Mouse (Mus musculus) embryonic fibroblast, embryonic 13.5 days (primary cell): Measurements from ENCODE around the gene Pard3. TPM values are rescaled to one million over a fixed set of nuclear protein-coding genes. Genes with fewer than 3 reads are reported as not detected.

ENCODE experiments used
- H3K27ac ChIP-seq: 2 replicates; pipeline ENCODE4 v1.5.1; 2012; ENCODE audit warnings: low read length, control low read depth, inconsistent platforms; ENCODE audit not compliant: insufficient read depth
- H3K4me1 ChIP-seq: 2 replicates; pipeline ENCODE4 v1.6.1; 2011; ENCODE audit warnings: low read length; ENCODE audit not compliant: control insufficient read depth, insufficient read depth
- H3K4me3 ChIP-seq: 2 replicates; pipeline ENCODE4 v1.5.1; 2011; ENCODE audit warnings: mild to moderate bottlenecking, control low read depth, low read length; ENCODE audit not compliant: insufficient read depth
- CTCF ChIP-seq: IDR thresholded peaks from 2 replicates; pipeline ENCODE4 v1.5.1; 2011; ENCODE audit warnings: mild to moderate bottlenecking, control low read depth, low read length, moderate library complexity, borderline replicate concordance; ENCODE audit not compliant: insufficient read depth
- POLR2A ChIP-seq: IDR thresholded peaks from 2 replicates; pipeline ENCODE4 v1.6.1; 2011; ENCODE audit warnings: low read depth, mild to moderate bottlenecking, control low read depth, low read length, moderate library complexity
- polyA plus RNA-seq: library from polyadenylated mRNA; stranded (reverse); fragments of >200 nt; gene quantifications from 2 replicates; pipeline ENCODE4 v1.2.4, GENCODE M21; 2011; ENCODE audit warnings: low read depth; ENCODE audit not compliant: missing spikeins, insufficient read length

Pard3 gene
- polyA plus RNA-seq, 1 experiment, result 34.4 TPM

DNA sequence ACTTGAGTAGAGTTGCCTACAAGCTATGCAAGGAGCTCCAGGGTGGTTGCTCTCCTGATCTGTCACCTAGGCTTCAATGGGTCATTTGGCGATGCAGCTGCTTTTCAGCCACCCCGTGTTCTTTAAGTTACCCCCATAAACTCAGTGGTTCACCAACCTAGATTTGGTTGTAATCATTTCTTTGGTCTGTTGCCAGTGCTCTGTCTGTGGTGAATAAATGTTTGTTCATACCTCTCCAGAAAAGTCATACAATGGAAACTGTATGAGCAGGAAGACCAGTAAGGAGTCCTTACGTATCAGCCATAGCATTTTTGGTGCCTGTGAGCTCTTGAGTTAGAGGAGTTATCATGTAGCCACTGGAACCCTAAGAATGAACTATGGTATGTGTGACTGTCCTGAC is 17.6 kb downstream of the Pard3 start:
- Histone ChIP-seq H3K27ac (no peak overlapping the region), H3K4me3 (no peak overlapping the region), H3K4me1 (peaks cover 13% of the 10 kb centered on the region)
- TF ChIP-seq POLR2A, result no peak
- TF ChIP-seq CTCF, result no peak

DNA sequence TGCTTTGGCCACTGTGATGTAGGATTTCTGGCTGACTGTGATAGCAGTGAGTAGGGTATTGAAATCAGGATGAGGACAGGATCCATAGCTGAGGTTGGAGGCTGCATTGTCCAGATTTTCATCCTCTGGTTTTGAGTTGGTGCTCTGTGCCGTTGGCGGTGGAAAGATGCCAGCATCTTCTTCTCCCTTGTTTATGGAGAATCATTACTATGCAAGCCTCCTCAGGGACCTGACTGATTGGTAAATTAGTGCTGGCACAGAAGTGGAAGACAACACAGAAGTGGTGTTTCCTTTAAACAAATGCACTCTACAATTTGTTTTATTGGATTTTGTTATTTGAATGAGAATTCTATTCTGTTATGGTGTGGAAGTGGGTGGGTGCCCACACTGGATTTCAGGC is 18.8 kb downstream of the Pard3 start:
- H3K4me1 ChIP-seq, result peaks cover 13% of the 10 kb centered on the region
- no peak overlapping the region for H3K4me3 ChIP-seq
- TF ChIP-seq CTCF, result no peak
- no peak for TF ChIP-seq POLR2A
- H3K27ac ChIP-seq, result no peak overlapping the region

DNA sequence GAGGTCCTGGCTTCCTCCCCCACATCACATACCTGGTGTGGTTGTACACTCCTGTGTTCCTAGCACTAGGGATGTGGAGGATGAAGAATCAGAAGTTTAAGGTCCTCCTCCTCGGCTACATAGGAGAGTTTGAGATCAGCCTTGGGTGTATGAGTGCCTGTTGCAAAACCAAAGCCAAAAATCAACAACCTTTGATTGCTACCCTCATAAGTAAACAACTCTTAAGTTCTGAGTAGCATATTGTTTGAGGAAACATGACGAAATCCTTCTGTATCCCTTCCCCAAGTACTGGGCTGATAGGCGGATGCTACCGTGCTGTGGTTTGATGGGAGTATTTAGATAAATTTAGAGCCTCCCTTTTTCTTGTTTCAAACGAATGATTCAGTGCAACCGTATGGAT is 20.9 kb downstream of the Pard3 start:
- H3K27ac ChIP-seq, result no peak overlapping the region
- TF ChIP-seq POLR2A, result no peak
- no peak for TF ChIP-seq CTCF
- peaks cover 20% of the 10 kb centered on the region for H3K4me1 ChIP-seq
- no peak overlapping the region for H3K4me3 ChIP-seq

DNA sequence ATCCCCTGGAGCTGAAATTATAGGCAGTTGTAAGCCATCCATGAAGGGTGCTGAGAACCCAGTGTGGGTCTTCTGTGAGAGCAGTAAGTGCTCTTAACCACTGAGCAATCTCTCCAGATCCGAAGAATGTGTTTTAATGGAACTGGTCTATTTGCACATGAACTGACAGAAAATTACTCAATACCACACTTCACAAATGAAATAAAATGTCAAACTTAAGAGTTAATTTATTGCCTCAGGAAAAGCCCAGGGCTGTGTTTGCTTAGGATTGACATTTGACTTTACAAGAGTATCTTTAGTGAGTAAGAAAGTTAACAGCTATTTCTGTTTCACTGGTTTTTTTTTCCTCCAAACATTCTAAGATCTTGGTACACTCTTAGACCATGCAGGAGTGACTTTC is 23.7 kb downstream of the Pard3 start:
- TF ChIP-seq CTCF (no peak), POLR2A (no peak)
- Histone ChIP-seq H3K4me1 (peaks cover 10% of the 10 kb centered on the region; the same call in 1 of the 2 replicates), H3K27ac (no peak overlapping the region), H3K4me3 (no peak overlapping the region)

DNA sequence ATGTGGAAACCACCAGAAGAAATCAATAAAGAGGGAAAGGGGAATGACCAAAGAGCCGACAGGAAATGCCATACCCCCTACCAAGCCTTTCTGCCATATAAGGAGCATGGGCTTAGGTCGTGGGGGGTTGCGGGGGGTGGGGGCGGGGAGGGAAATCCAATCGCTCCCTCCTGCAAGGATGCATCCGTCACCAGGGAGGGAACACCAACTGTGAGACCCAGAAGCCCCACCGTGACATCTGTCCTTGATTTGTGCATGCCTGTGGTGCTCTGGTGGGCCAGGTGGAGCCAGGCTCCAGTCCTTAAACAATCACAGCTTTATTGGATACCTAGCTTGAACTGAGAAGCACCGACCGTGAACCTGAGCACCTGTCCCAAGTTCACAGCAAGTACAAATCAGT is 24.7 kb downstream of the Pard3 start:
- no peak overlapping the region for H3K27ac ChIP-seq
- TF ChIP-seq POLR2A, result no peak
- TF ChIP-seq CTCF, result no peak
- H3K4me1 ChIP-seq, result peaks cover 10% of the 10 kb centered on the region; the same call in 1 of the 2 replicates
- H3K4me3 ChIP-seq, result no peak overlapping the region

DNA sequence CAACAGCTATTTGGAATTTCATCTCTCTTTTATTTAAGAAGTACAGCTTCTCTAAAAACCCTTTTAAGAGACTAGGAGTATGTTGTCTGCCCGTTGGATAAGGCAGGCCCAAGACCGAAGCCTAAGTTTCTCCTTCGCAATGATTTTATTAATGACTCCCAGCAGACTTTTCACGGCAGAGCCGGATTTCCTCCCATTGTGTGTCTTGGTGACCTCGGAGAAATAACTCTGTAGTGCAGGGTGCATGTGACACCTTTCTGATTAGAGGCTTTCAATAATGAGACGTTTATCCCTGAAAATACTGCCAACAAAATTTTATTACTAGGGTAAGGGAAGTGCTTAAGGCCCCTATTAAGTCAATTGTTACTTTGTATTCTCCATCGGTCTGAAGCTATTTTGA is 25.3 kb downstream of the Pard3 start:
- TF ChIP-seq CTCF (no peak), POLR2A (no peak)
- no peak overlapping the region for H3K4me3 ChIP-seq
- peaks cover 10% of the 10 kb centered on the region; the same call in 1 of the 2 replicates for H3K4me1 ChIP-seq
- no peak overlapping the region for H3K27ac ChIP-seq

DNA sequence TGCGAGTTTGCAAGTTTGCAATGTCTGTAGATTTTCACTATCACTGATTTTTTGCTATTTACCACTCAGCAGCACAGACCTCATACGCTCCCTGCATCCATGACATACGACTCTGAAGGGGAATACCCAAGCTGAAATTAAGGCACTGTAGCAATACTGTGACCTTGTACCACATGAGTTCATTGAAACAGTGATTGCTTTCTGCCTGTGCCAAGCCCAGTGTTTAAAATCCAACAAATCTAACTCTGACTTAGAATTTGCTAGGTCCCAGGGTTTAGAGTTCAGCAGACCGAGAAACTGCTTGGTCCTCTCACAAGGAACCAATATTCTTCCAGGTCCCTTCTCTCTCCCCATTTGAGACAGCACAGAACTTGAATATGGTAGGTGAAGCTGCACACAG is 26.7 kb downstream of the Pard3 start:
- H3K4me1 ChIP-seq, result peaks cover 10% of the 10 kb centered on the region; the same call in 1 of the 2 replicates
- TF ChIP-seq CTCF, result no peak
- no peak for TF ChIP-seq POLR2A

DNA sequence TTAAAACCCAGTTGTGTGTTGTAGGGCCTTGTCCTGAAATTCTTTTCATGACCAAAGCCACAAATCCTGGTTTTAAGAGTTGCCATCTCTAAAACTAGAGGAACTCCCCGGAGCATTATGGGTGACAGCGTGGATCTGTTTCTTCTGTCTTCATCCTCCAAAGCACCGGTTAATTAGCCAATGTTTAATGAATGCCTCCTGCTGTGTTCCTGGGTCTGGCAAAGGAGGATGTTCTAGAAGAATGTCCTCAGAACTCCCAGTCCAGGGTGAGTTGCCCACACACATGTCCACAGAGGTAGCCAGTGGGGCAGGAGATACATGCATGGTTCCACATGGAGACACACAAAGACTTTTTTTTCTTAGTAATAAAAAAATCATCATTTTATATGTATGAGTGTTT is 28.2 kb downstream of the Pard3 start:
- peaks cover 10% of the 10 kb centered on the region; the same call in 1 of the 2 replicates for H3K4me1 ChIP-seq
- no peak overlapping the region for H3K4me3 ChIP-seq
- H3K27ac ChIP-seq, result no peak overlapping the region
- no peak for TF ChIP-seq POLR2A
- no peak for TF ChIP-seq CTCF

More for the DNA sequence above, 26.7 kb downstream of the Pard3 start:
- Histone ChIP-seq H3K27ac (no peak overlapping the region), H3K4me3 (no peak overlapping the region)

DNA sequence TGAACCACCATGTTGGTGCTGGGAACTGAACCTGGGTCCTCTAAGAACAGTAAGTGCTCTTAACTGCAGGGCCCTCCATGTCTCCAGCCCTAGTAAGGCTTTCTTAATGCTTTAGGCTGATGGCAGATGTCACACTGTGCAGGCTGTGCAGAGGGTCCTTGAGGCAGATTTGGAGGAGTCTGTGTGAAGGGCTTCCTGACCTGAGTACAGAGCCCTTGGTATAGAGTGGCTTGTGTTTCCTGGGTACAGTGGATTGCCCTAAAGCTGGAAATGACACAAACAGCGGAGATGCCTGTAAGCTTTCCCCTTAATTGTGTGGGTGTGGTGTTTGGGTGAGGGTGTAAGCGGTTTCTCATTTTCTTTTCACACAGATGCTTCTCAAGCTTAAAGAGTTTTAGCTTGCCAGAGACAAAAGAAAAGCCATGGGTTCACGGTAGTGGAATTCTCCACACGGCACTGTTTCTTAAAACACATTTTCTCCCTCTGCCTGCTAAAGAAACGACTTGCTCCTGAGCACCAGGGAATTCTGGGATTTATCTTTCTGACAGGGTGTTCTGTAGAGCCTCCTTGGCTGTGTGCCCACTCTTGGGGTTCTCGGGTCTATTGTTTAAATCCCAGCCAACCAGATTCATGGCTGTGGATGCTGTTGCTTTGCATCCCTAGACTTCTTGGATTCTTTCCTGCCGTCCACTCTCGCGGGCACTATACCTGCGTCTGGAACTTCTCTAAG is 28.9 kb downstream of the Pard3 start:
- no peak for TF ChIP-seq CTCF
- no peak for TF ChIP-seq POLR2A
- H3K4me1 ChIP-seq, result peaks cover 10% of the 10 kb centered on the region; the same call in 1 of the 2 replicates
- no peak overlapping the region for H3K4me3 ChIP-seq
- H3K27ac ChIP-seq, result no peak overlapping the region

DNA sequence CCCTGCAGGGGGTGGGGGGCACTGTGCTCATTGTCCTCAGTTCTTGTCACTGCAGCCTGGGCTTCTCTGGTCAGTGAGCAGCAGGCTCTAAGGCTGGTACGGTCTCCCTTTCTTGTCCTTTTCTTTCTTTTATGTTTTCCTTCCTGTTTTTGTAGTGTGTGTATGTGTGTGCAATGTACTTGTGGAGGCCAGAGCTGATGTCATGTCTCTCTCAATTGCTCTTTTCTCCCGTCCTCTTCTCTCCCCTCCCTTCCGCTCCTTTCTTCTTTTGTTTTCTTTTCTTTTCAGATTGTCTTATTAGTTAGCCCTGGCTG is 29.4 kb downstream of the Pard3 start:
- peaks cover 5% of the 10 kb centered on the region; the same call in 1 of the 2 replicates for H3K4me1 ChIP-seq
- no peak overlapping the region for H3K27ac ChIP-seq
- no peak for TF ChIP-seq POLR2A
- no peak overlapping the region for H3K4me3 ChIP-seq

DNA sequence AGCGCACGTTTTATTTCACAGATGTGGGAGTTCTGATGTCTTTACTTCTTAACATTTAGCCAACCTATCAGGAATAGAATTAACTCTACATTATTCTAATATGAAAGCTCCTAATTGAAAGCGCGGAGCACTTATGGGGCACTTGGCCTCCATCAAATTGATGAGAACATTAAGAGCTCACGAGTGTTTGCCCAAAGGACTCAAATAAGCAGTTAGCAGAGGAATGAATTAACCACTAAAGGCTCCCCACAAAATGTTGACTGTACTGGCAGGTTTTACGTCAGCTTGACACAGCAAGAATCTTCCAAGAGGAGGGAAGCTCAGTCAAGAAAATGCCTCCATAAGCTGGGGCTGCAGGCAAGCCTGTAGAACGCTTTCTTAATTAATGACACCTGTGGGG is 32.1 kb downstream of the Pard3 start:
- TF ChIP-seq POLR2A, result no peak
- TF ChIP-seq CTCF, result no peak
- no peak overlapping the region for H3K4me3 ChIP-seq
- no peak overlapping the region for H3K27ac ChIP-seq
- H3K4me1 ChIP-seq, result peaks cover 3% of the 10 kb centered on the region
